Mouse (Mus musculus) limb, embryonic 14.5 days (tissue): ENCODE results near the gene Qser1. TPM values are rescaled to one million over a fixed set of nuclear protein-coding genes. Genes with fewer than 3 reads are reported as not detected.

ENCODE experiments used
- ATAC-seq: fragments of 200-750 bp; cut with Nextera tagmentation; 2 replicates; pipeline ENCODE4 v1.8.0; 2017; ENCODE audit warnings: low read depth, moderate number of reproducible peaks, moderate TSS enrichment; ENCODE audit not compliant: low FRiP score
- DNase-seq: peaks from one replicate; pipeline ENCODE4 v3.0.0-alpha.2; 2015; ENCODE audit warnings: low spot score
- H3K27ac ChIP-seq: fragments of 300-500 bp; sonication (generic); replicated peaks from 2 replicates; pipeline ENCODE4 v1.5.1; 2014; ENCODE audit warnings: low read depth, mild to moderate bottlenecking, low read length, moderate library complexity, mixed read lengths
- H3K27me3 ChIP-seq: fragments of 300-500 bp; sonication (generic); 2 replicates; pipeline ENCODE4 v1.6.1; 2014; ENCODE audit warnings: low read length, mixed read lengths; ENCODE audit not compliant: control insufficient read depth, insufficient read depth
- H3K36me3 ChIP-seq: fragments of 300-500 bp; sonication (generic); 2 replicates; pipeline ENCODE4 v1.6.1; 2014; ENCODE audit warnings: mild to moderate bottlenecking, low read length, moderate library complexity, mixed read lengths; ENCODE audit not compliant: control insufficient read depth, insufficient read depth
- H3K4me1 ChIP-seq: fragments of 300-500 bp; sonication (generic); 2 replicates; pipeline ENCODE4 v1.6.1; 2014; ENCODE audit warnings: antibody characterized with exemption, low read length, mixed read lengths; ENCODE audit not compliant: control insufficient read depth, insufficient read depth
- H3K4me2 ChIP-seq: fragments of 300-500 bp; sonication (generic); replicated peaks from 2 replicates; pipeline ENCODE4 v1.6.1; 2014; ENCODE audit warnings: low read depth, mild to moderate bottlenecking, low read length, moderate library complexity; ENCODE audit not compliant: severe bottlenecking
- H3K4me3 ChIP-seq: fragments of 300-500 bp; sonication (generic); replicated peaks from 2 replicates; pipeline ENCODE4 v1.5.1; 2014; ENCODE audit warnings: low read length
- H3K9ac ChIP-seq: fragments of 300-500 bp; sonication (generic); 2 replicates; pipeline ENCODE4 v1.6.1; 2014; ENCODE audit warnings: mild to moderate bottlenecking, low read depth, low read length, moderate library complexity; ENCODE audit not compliant: severe bottlenecking
- H3K9me3 ChIP-seq: fragments of 300-500 bp; sonication (generic); 2 replicates; pipeline ENCODE4 v1.6.1; 2016; ENCODE audit warnings: low read length; ENCODE audit not compliant: control insufficient read depth
- POLR2A ChIP-seq: fragments of 200-500 bp; IDR thresholded peaks from 2 replicates; pipeline ENCODE4 v1.8.0; 2012; ENCODE audit warnings: inconsistent platforms, mild to moderate bottlenecking, moderate library complexity, borderline replicate concordance; ENCODE audit not compliant: insufficient read depth, insufficient read length; ENCODE audit errors: extremely low read depth
- WGBS: fragments of 180-500 bp; shearing (Covaris S2); extraction: QIAGEN DNeasy Blood & Tissue Kit; methylation state at CpG from one replicate; pipeline ENCODE4 v1.1.7; 2014; 5-methylcytosine and 5-hydroxymethylcytosine counted together
- polyA plus RNA-seq, 2 experiments: library from polyadenylated mRNA; depleted of rRNA in 1 of 2; stranded (reverse) in 1 of 2; unstranded in 1 of 2; fragments of >200 nt; fragmentation: Nextera tagmentation in 1 of 2; extraction: Ambion mirVana in 1 of 2; gene quantifications; 2 replicates each; pipeline versions ENCODE4 v1.2.1 to v1.2.3; 2012 to 2014

Gene Qser1
- polyA plus RNA-seq, 2 experiments = 16.8 to 19.1 TPM

DNA sequence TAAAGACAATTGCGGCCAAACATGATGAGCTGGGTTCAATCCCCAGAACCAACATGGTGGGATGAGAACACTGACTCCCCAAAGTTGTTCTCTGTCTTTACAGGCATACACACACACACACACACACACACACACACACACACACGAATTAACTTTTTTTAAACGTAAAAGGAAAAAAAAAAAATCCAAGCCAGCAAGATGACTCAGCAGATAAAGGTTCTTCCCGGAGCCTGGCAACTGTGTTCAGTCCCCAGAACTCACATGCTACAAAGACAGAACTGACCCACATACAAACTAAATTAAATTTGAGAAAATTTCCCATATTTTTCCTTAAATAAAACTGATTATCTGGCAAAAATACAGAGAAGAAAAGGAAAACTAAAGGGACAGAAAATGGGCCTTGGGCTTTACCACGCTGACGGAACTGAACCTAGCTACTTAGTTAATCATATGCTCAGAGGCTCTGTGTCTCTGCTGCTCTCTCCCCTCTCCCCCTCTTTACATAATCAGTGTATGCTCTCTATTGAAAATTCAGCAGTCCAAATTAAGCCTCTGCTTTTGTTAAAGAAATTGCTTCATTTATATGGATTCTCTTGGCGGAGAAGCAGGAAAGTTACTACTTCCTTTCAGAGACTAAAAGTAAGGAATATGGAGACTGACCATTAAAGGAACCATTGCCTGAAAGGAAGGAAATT lies 83.9 kb downstream of the Qser1 start:
- no peaks in the 10 kb centered on the region for H3K4me1 ChIP-seq
- no peaks in the 10 kb centered on the region for H3K9me3 ChIP-seq
- no peak overlapping the region for H3K4me3 ChIP-seq
- no peak overlapping the region for H3K27ac ChIP-seq
- no peak for ATAC-seq
- TF ChIP-seq POLR2A = no peak
- H3K9ac ChIP-seq = no peak overlapping the region
- no peak for DNase-seq
- H3K36me3 ChIP-seq = no peaks in the 10 kb centered on the region
- 76% methylated on average over 7 of the region's 7 CpGs for WGBS
- H3K4me2 ChIP-seq = no peak overlapping the region
- H3K27me3 ChIP-seq = no peaks in the 10 kb centered on the region

DNA sequence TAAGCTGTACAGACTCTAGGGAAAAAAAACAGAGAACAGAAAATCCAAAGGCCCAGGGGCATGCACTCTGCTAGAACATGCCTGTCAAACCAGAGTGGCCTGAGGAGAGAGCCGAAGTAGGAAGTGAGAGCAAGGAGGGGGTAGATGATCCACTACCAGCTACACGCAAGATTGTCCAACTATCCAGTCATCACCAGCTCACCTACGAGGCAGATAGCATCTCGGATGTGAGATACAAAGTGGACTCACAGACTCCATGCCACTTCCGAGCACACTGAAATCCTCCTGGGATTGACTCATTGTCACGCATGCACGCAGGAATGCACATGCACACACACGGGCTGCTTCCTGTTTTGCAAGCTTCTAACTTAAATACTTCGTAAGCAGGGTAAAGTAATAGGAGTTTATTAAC lies 84.5 kb downstream of the Qser1 start:
- no peaks in the 10 kb centered on the region for H3K36me3 ChIP-seq
- no peak overlapping the region for H3K4me3 ChIP-seq
- no peak overlapping the region for H3K9ac ChIP-seq
- no peak for ATAC-seq
- 71% methylated on average over 9 of the region's 9 CpGs for WGBS
- DNase-seq = no peak
- H3K27ac ChIP-seq = no peak overlapping the region
- no peak overlapping the region for H3K4me2 ChIP-seq
- H3K27me3 ChIP-seq = no peaks in the 10 kb centered on the region
- no peaks in the 10 kb centered on the region for H3K9me3 ChIP-seq
- TF ChIP-seq POLR2A = no peak
- no peaks in the 10 kb centered on the region for H3K4me1 ChIP-seq

DNA sequence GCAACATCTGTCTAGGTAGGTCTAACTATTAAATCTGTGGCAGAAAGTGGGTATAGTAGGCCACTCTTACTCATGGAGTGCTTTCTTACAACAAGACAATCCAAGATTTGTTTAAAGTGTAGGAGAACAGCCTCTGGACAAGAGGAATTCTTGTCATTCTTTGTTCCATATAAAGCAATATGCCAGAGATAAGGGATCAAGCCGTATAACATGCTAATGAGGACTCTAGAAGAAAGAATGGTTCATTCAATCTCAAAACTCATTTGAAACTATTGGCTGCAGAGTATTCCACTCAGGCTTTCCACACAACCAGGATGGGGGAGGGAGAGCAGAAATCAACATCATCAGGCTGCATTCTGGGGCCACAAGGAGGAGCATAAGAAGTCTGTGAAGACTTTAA lies 89.2 kb downstream of the Qser1 start:
- ATAC-seq = no peak
- WGBS = 72% methylated on average over 1 of the region's 1 CpGs
- no peak overlapping the region for H3K27ac ChIP-seq

DNA sequence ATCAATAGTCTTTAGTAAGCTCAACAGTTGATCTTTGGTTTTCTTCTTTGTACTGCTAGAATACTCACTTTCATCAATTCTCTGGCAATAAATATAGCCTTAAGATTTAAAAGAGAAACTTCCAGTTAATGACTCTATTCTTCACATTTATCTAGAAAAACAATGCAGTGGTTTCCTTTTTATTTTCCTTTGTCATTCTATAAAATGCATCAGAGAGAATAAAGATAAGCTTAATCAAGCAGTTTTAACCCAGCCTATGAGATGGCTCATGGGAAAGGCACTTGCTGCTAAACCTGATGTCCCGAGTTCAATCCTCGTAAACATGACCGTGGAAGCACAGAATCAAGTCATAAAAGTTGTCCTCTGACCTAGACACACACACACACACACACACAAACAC lies 94.5 kb downstream of the Qser1 start:
- 26% methylated on average over 3 of the region's 3 CpGs for WGBS
- no peak for TF ChIP-seq POLR2A
- H3K4me2 ChIP-seq = no peak overlapping the region
- H3K4me3 ChIP-seq = no peak overlapping the region
- no peaks in the 10 kb centered on the region for H3K27me3 ChIP-seq
- no peaks in the 10 kb centered on the region; the same call in 1 of the 2 replicates for H3K4me1 ChIP-seq
- H3K36me3 ChIP-seq = no peaks in the 10 kb centered on the region
- H3K9me3 ChIP-seq = no peaks in the 10 kb centered on the region
- no peak overlapping the region for H3K27ac ChIP-seq
- ATAC-seq (no peak), DNase-seq (no peak)
- H3K9ac ChIP-seq = no peak overlapping the region

More for the DNA sequence above, 89.2 kb downstream of the Qser1 start:
- Histone ChIP-seq H3K4me1 (no peaks in the 10 kb centered on the region), H3K9ac (no peak overlapping the region), H3K9me3 (no peaks in the 10 kb centered on the region), H3K27me3 (no peaks in the 10 kb centered on the region), H3K4me3 (no peak overlapping the region), H3K4me2 (no peak overlapping the region), H3K36me3 (no peaks in the 10 kb centered on the region)
- no peak for TF ChIP-seq POLR2A
- no peak for DNase-seq

DNA sequence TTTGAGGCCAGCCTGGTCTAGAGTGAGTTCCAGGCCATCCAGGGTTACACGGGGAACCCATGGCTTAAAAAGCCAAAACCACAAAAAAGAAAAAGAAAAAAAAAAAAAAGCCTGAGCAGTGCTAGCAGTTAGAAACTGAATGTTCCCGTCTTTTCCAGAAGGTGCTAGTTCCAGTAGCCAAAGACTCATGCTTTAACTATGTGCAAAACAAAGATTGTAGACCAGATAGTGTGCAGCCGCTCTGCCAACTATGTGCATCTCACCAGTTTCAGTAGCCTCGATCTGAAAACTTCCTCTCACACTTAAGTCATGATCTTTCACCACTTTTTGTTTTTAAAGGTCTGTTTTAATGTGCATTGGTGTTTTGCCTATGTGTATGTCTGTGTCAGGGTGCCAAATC lies 98.7 kb downstream of the Qser1 start:
- Histone ChIP-seq H3K4me3 (no peak overlapping the region), H3K4me2 (no peak overlapping the region), H3K4me1 (no peaks in the 10 kb centered on the region; the same call in none of the 2 replicates), H3K9me3 (no peaks in the 10 kb centered on the region), H3K36me3 (no peaks in the 10 kb centered on the region), H3K27ac (no peak overlapping the region), H3K27me3 (no peaks in the 10 kb centered on the region), H3K9ac (no peak overlapping the region)
- DNase-seq (no peak), ATAC-seq (no peak)
- 88% methylated on average over 4 of the region's 4 CpGs for WGBS
- no peak for TF ChIP-seq POLR2A
